8 mouse cellular contexts compared by ENCODE assay signal in genomic region chr3:95871392-95871867, GRCm38 (mm10). TPM values are rescaled to one million over a fixed set of nuclear protein-coding genes. Genes with fewer than 3 reads are reported as not detected.
A peak's percentile ranks its signal among the peaks of the same experiment; 100 is the strongest.
DNase-seq lines count a peak whose midpoint lies in the region; ATAC-seq and TF ChIP-seq lines count a peak whose summit lies in the region.

Mrps21 (minus strand) TSS chr3:95871519.

- no peaks in the 10 kb centered on the region for H3K9me3 ChIP-seq in embryonic facial prominence, embryonic 11.5 days (replicated peaks; ENCODE audit: control insufficient read depth, low read length)
- no peaks in the 10 kb centered on the region for H3K9me3 ChIP-seq in limb, embryonic 14.5 days (ENCODE audit: control insufficient read depth, low read length)
- no peaks in the 10 kb centered on the region for H3K9me3 ChIP-seq in midbrain, postnatal 0 days (ENCODE audit: low read length)

- no peaks in the 10 kb centered on the region for H3K27me3 ChIP-seq in embryonic facial prominence, embryonic 11.5 days (ENCODE audit: control insufficient read depth, insufficient read depth, low read length)
- H3K27me3 ChIP-seq in kidney, adult 2 months (replicated peaks; ENCODE audit: control insufficient read depth, insufficient read depth, low read length) = no peaks in the 10 kb centered on the region
- no peaks in the 10 kb centered on the region for H3K27me3 ChIP-seq in limb, embryonic 14.5 days (ENCODE audit: control insufficient read depth, insufficient read depth, low read length)
- H3K27me3 ChIP-seq in midbrain, postnatal 0 days (ENCODE audit: insufficient read depth, low read length) = no peaks in the 10 kb centered on the region

- under 1% methylated on average over 33 of the region's 33 CpGs for WGBS in embryonic facial prominence, embryonic 11.5 days
- under 1% methylated on average over 33 of the region's 33 CpGs for WGBS in kidney, adult 2 months
- under 1% methylated on average over 33 of the region's 33 CpGs for WGBS in limb, embryonic 14.5 days
- 0% methylated on average over 33 of the region's 33 CpGs for WGBS in midbrain, postnatal 0 days

- peak within 1 kb of the TSS; percentile 68 for H3K4me3 ChIP-seq in embryonic facial prominence, embryonic 11.5 days (ENCODE audit: low read depth, low read length)
- peak within 1 kb of the TSS; percentile 71 for H3K4me3 ChIP-seq in kidney, adult 2 months (ENCODE audit: insufficient read depth, low read depth, low read length)
- peak within 1 kb of the TSS; percentile 71 for H3K4me3 ChIP-seq in limb, embryonic 14.5 days (replicated peaks; ENCODE audit: low read length)
- H3K4me3 ChIP-seq in midbrain, postnatal 0 days (ENCODE audit: low read depth, low read length) = peak within 1 kb of the TSS; percentile 54

- peak; percentile 86 for TF ChIP-seq POLR2A in kidney, adult 2 months (IDR thresholded peaks at IDR 0.05; ENCODE audit: low read depth, low read length)
- peak; percentile 69; the same call in 1 of the 2 replicates for TF ChIP-seq POLR2A in limb, embryonic 14.5 days (IDR thresholded peaks at IDR 0.05; ENCODE audit: borderline replicate concordance, extremely low read depth, insufficient read depth, insufficient read length)

- peak within 1 kb of the TSS; percentile 66 for H3K27ac ChIP-seq in embryonic facial prominence, embryonic 11.5 days (replicated peaks; ENCODE audit: low read depth, low read length)
- H3K27ac ChIP-seq in kidney, adult 2 months (ENCODE audit: insufficient read depth, low read depth, low read length) = peak within 1 kb of the TSS; percentile 92
- peak within 1 kb of the TSS; percentile 81 for H3K27ac ChIP-seq in limb, embryonic 14.5 days (replicated peaks; ENCODE audit: low read depth, low read length)
- H3K27ac ChIP-seq in midbrain, postnatal 0 days (ENCODE audit: low read depth, low read length) = peak within 1 kb of the TSS; percentile 77; the same call in 1 of the 2 replicates

- no peaks in the 10 kb centered on the region for H3K4me1 ChIP-seq in embryonic facial prominence, embryonic 11.5 days (ENCODE audit: control insufficient read depth, insufficient read depth, low read length)
- H3K4me1 ChIP-seq in kidney, adult 2 months (ENCODE audit: control insufficient read depth, insufficient read depth, low read length) = peaks cover 12% of the 10 kb centered on the region; the same call in 1 of the 2 replicates
- peaks cover 5% of the 10 kb centered on the region for H3K4me1 ChIP-seq in limb, embryonic 14.5 days (ENCODE audit: control insufficient read depth, insufficient read depth, low read length)
- peaks cover 4% of the 10 kb centered on the region for H3K4me1 ChIP-seq in midbrain, postnatal 0 days (ENCODE audit: insufficient read depth, low read length)

- peak within 1 kb of the TSS; percentile 78 for H3K9ac ChIP-seq in embryonic facial prominence, embryonic 11.5 days (replicated peaks; ENCODE audit: low read length)
- peak within 1 kb of the TSS; percentile 81 for H3K9ac ChIP-seq in limb, embryonic 14.5 days (ENCODE audit: low read depth, low read length, severe bottlenecking)
- peak within 1 kb of the TSS; percentile 65 for H3K9ac ChIP-seq in midbrain, postnatal 0 days (replicated peaks; ENCODE audit: low read length, poor library complexity, severe bottlenecking)

- no peaks in the 10 kb centered on the region for H3K36me3 ChIP-seq in embryonic facial prominence, embryonic 11.5 days (replicated peaks; ENCODE audit: control insufficient read depth, insufficient read depth, low read depth, low read length)
- H3K36me3 ChIP-seq in kidney, adult 2 months (ENCODE audit: control insufficient read depth, insufficient read depth, low read length) = no peaks in the 10 kb centered on the region; the same call in 1 of the 2 replicates
- H3K36me3 ChIP-seq in limb, embryonic 14.5 days (ENCODE audit: control insufficient read depth, insufficient read depth, low read length) = peaks cover 35% of the 10 kb centered on the region
- peaks cover 6% of the 10 kb centered on the region for H3K36me3 ChIP-seq in midbrain, postnatal 0 days (ENCODE audit: insufficient read depth, low read length)

- ATAC-seq in embryonic facial prominence, embryonic 11.5 days (replicated peaks; ENCODE audit: insufficient number of reproducible peaks, low FRiP score, low TSS enrichment, low read depth) = peak; percentile 94
- peak; percentile 94 for ATAC-seq in limb, embryonic 14.5 days (ENCODE audit: low FRiP score, low read depth)
- ATAC-seq in midbrain, postnatal 0 days (ENCODE audit: low FRiP score) = peak; percentile 92

- H3K4me2 ChIP-seq in embryonic facial prominence, embryonic 11.5 days (ENCODE audit: low read depth, low read length) = peak within 1 kb of the TSS; percentile 46
- H3K4me2 ChIP-seq in limb, embryonic 14.5 days (replicated peaks; ENCODE audit: low read depth, low read length, severe bottlenecking) = peak within 1 kb of the TSS; percentile 65
- peak within 1 kb of the TSS; percentile 64 for H3K4me2 ChIP-seq in midbrain, postnatal 0 days (ENCODE audit: low read depth, low read length, poor library complexity, severe bottlenecking)

- no peak for TF ChIP-seq CTCF in kidney, adult 2 months (conservative IDR thresholded peaks at IDR 0.05; ENCODE audit: insufficient read depth, insufficient read length, low read depth, low read length)
- TF ChIP-seq CTCF in midbrain, postnatal 0 days (IDR thresholded peaks at IDR 0.05) = no peak

- peak; percentile 83 for DNase-seq in layer of hippocampus, adult 11-12 months (ENCODE audit: low spot score)
- no peak for DNase-seq in layer of hippocampus, adult 9-10 months (ENCODE audit: low spot score)
- DNase-seq in embryonic facial prominence, embryonic 11.5 days (ENCODE audit: low spot score) = peak; percentile 95
- DNase-seq in heart, adult 11 months = peak; percentile 99
- DNase-seq in kidney, adult 2 months = peak; percentile 95
- peak; percentile 87 for DNase-seq in limb, embryonic 14.5 days (ENCODE audit: low spot score)
- DNase-seq in midbrain, postnatal 0 days (ENCODE audit: low spot score) = peak; percentile 92
- peak; percentile 67 to 75 for DNase-seq in spleen, postnatal 14 days (ENCODE audit: low spot score in 2 of 2)

RNA-seq across cellular contexts. Expression of gene Mrps21, which starts in this region (rescaled TPM):
- 331 and 337 TPM in 2 replicates for polyA plus RNA-seq in embryonic facial prominence, embryonic 11.5 days (2014; fragmentation: Nextera tagmentation; extraction: Ambion mirVana)
- polyA plus RNA-seq in kidney, adult 2 months (2012; rRNA removed) = 172 and 274 TPM in 2 replicates
- polyA plus RNA-seq in limb, embryonic 14.5 days (2012; rRNA removed) = 113 and 155 TPM in 2 replicates
- 294 and 303 TPM in 2 replicates for polyA plus RNA-seq in limb, embryonic 14.5 days (2014; fragmentation: Nextera tagmentation; extraction: Ambion mirVana)
- 82.9 and 88.3 TPM in 2 replicates for total RNA-seq in midbrain, postnatal 0 days (2014; rRNA removed)
- polyA plus RNA-seq in midbrain, postnatal 0 days (2015; fragmentation: Nextera tagmentation; extraction: Ambion mirVana) = 241 TPM in 2 replicates
